Mouse (Mus musculus) T-helper 1 cell (primary cell): ENCODE measurements around the gene Ammecr1.

Source experiments
- in situ Hi-C: fragments of 300-600 bp; cut with MboI, MseI; formaldehyde crosslinking; loops from one replicate; pipeline ENCODE4 v1.15.1; 2025; ENCODE audit warnings: high pct_unique_total_duplicates

Ammecr1 gene

DNA sequence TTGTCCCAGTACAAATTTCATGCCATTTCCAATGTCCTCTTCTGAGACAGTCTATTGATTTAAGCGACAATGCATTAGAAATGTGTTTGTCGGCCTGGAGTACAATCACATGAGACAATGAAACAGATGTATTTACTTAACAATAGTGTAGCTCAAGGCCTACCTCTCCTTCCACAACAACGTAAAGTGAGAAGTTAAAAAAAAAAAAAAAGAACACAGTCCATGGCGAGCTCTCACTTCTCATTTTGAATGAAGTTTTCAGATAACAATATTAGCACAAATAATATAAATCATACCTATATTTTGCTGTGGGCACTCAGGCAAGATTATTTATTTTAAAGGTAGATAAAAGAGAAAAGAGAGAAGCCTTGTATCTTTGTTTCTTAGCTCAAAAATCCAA lies 49.8 kb downstream of the Ammecr1 start:
- in situ Hi-C loops, result no loop called here

DNA sequence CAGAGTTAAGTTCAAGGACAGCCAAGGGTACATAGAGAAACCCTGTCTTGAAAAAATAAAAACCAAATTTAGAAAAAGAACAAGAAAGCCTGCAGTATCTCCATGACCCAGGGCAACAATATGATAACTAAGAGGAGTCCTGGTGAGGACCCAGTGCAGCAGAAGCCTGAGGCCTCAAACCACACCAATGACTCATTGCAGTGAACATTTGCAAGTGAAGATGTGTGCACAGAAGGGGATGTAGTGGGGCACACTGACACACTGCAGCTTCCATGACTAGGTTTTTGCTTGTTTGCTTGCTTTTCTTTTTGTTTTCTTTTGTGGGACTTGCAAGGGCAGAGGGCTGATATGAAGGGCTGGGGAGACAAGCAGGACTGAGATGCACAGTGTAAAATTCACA lies 52.3 kb downstream of the Ammecr1 start:
- in situ Hi-C loops, result no loop called here

DNA sequence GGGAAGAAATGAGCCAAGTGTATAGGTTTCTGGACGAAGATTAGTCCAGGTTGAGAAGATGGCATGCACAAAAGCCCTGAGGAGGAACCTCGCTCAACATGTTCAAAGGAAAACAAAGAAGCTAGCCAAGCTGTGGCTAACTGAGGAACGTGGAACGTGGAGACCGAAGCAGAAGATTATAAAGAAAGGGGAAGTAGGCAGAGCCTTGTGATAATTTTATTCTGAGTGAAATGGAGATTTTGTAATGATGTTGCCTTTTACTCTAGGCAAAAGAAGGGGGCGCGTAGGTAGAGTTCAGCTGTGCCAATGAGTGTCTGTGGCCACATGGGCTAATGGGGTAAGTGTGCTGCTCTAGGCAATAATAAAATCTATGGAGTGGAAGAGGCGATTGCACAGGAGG lies 62.7 kb downstream of the Ammecr1 start:
- in situ Hi-C loops, result no loop called here

DNA sequence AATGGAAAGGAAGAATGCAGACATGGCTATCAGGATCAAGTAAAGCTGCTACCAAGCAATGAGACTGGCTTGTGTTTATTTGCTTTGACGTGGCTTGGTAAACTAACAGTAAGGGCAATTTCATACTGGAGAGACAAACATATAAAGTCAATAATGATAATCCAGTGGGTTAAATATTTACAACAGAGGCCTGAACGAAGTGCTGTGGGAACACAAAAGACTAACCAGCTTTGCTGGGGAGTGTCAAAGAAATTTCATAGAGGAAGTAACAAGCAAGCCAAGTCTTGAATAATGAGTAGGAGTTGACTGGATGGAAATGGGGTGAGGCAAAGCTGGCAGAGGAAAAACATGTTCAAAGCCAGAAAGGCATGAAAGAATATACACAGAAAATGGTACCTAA lies 63.9 kb downstream of the Ammecr1 start:
- in situ Hi-C loops, result no loop called here

DNA sequence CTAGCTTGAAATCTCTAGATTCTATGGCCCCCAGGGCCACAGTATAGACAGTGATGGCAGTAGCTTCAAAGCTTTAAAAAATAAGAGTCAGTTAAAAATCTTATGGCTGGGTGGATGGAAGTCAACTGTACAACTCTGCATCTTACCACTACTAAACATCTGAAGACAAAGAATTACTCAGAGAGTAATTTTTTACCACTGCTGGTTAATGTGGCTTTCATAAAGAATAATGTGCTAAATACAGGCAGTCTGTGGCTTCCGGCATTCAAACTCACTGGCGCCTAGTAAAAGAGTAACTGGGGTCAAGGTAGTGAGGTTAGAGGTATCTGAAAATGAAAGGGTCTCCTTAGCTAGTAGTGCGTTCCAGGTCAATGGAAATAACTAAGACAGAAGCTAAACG lies 64.6 kb downstream of the Ammecr1 start:
- in situ Hi-C loops, result no loop called here

DNA sequence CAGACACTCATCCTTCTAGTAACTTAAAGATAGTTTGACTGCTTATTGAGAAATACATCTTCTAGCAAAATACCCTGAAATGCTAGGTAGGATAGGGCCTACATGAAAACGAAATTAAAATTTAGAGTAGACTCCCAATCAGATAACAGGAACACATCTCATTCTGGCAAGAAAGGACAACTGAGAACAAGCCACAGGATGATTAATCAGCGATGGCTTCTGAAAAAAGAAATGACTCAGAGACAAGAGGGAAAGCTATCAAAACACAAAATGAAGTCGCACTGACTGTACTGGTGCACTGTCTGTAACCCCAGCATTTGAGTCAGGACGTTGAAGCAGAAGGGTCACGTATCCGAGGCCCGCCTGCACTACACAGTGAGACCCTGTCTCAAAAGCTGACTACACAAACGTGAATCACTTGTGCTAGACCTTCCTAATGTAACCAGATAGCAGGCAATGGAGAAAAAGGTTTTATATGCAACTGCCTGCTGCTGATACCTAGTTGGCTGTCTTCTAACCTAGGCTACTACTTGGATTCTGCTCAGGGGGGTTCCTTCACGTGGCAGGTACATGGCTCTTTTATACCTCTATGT lies 68.1 kb downstream of the Ammecr1 start:
- in situ Hi-C loops, result no loop called here

DNA sequence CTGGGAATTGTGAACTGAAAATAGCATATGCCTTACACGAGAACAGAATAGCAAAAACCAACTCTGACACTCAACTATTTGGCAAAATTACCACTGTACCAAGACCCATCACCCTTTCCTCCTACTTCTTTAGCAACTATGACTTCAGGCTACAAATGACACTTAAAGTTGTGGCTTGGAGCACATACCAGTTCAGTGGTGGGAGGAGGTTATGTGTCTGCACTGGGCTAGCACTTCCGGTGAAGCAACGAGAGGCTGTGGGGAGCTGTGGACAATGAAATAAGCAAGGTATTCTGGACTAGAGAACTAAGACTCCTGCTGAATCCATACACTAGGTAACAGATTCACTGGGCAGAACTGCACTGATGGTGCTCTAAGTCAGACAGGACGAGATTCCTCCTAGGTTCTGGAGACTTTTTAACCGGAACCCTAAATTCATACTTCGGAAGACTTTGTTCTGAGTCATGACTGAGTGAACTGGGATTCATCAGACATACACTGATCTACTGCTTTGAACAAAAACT lies 69.0 kb downstream of the Ammecr1 start:
- in situ Hi-C loops, result no loop called here

DNA sequence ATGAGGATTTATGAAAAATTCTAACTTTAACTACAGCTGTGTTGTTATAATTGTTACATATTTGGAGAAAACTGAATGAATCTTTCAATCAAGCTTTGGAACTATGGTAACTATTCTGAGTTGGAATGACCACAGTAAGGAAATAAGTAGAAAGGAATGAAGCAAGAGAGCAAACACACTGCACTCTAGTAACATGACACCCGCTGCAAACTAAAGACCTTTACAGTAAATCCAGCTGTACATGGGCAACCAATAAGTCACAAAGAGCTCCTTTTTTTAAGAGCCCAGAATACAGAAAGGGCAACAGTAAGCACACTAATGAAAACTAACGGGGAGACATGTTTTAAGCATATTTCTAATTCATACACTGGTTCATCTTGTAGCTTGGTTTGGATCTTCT lies 71.2 kb downstream of the Ammecr1 start:
- in situ Hi-C loops, result no loop called here

DNA sequence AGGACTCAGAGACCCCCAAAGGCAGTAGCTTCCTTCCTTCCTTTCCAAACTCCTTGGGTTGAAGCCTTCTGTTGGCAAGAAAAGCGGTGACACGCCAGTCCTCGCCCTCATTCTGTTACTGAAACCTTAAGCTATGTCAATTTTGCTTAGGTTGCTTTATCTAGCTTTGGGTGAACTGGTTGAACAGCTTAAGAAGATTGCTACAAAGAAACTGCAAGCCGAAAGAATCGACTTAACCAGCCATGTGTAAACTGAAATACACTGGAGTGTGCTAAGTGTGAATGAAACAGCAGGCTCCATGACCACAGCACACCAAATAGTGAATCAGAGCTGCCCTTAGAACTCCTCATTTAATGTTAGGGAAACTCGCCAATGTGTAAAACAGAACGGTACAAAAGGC lies 80.6 kb downstream of the Ammecr1 start:
- in situ Hi-C loops, result no loop called here

DNA sequence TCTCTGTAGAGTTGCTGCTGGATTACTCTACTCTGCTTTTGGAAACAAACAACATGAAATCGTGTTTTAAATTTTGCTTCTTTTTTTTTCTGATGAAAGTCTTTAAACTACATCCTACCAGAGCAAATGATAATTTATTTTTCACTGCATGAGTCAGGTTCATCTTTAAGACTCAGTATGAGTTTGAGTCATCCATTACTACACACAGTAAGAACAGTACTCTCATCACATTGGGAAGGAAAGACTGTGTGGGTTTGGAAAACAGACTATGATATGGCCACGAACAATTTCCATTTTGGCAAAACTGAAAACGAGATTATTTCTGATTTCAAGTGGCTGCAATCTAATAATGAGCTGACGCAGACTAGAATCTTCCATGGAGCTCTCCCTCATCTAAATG lies 82.9 kb downstream of the Ammecr1 start:
- in situ Hi-C loops, result no loop called here

DNA sequence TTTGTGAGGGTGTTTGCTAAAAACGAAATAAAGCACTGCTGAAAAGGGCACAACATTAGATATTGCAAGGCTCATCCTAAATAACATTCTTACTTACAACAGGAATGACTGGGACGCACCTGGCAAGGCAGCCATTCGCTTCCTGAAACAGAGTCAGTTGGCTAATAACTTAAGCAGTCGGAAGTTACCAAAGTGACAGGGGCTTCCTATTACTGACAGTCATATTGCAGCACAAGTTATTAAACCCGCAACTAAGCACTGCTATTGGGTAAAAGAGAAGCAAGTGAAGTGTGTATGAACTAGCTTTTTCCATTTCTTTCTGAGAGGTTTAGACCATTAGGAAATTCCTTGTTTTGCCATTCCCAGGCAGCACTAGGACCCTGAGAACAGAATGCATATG lies 84.3 kb downstream of the Ammecr1 start:
- in situ Hi-C loops, result no loop called here

DNA sequence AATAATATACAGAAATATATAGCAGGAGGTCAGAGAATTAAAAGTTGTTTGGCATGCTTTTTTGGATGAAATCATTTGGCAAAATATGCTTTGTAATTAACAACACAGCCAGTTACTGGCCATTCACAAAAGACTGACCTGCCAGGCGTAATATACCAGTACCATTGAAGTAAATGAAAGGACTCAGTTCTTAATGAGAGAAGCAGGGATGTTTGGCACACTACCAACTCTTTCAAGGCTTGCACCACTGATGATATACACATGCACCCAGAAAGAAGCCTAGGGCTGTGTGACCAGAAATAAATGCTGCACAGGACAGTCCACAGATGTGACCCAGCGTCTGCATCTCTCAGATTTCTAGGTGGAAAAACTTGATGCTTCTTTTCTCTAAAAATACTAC lies 96.7 kb downstream of the Ammecr1 start:
- in situ Hi-C loops, result no loop called here

DNA sequence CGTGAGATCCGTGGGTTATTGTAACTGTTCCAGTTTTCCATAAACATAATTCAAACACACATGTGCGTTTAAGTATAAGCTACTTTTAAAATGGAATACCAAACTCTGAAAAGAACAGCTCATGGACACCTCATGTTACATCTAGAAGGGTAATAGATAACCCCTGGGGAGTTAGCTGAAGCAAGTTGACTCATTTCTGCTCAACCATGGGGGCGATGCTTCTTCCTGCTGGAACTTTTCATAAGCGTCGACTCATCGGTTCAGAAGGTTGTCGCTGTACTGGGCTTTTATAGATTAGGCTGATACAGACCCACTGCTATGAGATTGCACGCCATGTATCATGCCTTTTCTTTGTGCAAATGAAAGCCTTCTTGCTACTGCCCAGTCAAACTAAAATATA lies 118.5 kb downstream of the Ammecr1 start:
- in situ Hi-C loops, result no loop called here

DNA sequence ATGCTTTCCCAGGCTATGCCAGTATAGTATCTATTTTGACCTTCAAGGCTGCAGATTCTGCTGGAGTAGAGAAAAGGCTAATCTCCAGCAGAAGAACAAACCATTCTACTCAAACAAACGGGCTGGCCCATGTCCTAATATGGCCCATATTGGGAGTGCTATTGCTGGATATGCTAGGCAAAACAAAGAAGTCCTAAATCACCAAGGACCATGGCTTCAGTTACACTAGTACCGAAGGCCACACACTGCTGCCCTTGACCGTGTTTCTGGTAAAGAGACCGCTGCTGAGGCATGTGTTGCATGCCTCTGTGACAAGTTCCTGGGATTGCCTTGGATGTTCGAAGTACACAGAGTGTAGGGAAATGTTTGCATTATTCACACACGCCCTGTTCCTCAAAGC lies 120.3 kb downstream of the Ammecr1 start:
- in situ Hi-C loops, result no loop called here

DNA sequence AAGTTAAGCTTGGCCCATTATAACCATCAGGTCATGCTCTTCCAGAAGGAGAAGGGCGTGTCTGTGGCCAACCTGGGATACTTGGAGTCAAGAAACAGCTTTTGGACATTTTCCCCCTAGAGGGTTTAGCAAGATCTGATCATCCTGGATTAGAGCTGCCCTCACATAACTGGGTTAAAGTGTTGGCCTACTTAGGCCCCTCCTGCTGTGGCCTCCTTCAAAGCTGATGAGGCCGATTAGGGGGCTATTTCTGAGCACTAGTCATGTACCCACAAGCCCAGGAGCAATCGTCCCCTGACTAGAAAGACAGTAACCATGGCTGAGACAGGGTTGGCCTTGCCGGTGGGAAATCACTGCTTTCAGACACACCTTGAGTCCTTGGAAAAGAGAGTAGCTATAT lies 124.6 kb downstream of the Ammecr1 start:
- in situ Hi-C loops, result no loop called here

DNA sequence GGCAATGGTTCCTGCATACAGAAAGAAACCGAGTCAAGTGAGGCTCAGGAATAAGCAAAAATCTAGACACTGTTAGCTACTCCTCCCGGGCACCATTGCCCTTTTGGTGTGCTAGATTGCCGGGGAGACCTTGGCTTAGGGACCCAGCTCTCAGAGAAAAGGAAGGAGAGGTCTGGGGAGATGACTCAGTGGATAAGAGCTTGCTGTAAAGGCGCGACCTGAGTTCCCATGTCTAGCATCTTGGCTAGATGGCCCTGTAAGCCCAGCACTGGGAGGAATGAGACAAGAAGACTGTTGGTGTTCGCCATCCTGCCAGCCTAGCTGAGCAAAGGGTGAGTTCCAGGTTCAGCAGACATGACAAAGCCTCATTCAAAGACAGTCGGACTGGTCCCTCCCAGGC lies 127.1 kb downstream of the Ammecr1 start:
- in situ Hi-C loops, result no loop called here

DNA sequence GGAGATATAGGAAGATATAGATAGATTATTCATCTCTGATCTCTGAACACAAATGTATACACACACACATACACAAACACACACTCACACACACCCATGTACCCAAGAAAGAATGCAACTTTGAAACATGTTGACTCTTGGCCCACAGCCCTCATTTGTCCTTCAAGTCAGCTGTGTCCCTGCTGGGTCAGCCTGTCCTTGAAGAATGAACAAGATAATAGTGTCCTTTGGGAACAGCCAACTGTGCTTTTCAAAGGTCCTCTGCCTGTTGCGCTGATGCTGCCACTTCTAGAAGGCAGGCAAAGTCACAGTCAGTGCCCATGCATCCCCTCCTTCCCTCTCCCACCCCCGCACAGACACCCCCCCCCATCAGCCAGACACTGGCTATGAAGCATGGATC lies 127.7 kb downstream of the Ammecr1 start:
- in situ Hi-C loops, result no loop called here

DNA sequence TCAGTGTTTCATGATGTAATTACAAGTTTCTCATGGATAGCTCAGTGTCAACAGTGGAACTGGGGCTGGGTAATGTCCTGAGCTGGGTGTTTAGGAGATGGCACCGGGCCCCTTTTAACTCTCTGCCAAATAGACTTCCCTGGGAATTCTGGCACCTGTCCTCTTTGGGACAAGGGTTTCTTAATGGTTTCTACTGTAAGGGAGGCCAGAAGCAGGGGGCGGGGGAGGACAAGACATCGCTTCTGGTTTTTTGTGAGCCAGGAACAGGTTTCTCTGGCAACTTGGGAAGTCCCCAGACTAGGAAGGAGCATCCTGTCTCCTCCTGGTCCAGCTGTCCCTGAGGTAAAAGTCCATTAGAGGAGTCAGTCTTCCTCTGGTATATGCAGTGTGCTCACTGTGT lies 129.2 kb downstream of the Ammecr1 start:
- in situ Hi-C loops, result no loop called here

DNA sequence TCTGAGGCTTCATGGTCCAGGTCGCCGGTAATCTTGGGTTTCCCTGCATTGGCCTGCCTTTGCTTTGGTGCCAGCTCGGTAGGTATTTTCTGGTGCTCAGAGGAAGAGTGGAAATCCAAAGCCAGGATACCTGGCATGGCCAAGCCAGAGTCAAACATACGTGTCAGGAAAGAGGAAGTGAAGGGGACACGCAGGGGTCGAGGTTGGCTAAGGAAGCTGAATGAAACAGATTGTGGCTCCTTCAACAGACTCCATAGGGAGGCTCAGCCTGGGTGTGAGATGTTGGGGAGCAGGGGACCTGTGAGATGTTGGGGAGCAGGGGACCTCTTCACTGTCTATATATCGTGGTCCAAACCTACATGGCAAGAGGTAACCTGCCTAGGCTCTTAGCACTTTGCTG lies 130.1 kb downstream of the Ammecr1 start:
- in situ Hi-C loops, result no loop called here

DNA sequence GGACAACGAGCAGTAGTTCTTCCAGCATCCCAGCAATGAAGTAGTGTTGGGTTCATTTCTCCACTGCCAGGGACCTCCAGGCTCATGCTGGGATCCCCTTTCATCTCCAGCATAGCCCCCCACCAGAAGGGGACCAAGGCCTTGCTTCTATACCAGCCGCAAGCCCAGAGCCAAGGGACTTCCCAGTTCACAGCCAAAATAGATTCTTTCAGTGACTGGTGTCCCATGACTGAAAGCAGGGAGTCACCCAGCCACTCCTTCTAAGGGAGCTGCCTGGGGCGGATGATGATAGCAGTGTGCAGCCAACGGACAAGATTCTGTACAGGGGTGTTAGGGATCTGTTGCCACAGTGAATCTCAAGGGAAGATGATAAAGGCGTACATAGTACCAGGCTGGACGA lies 131.7 kb downstream of the Ammecr1 start:
- in situ Hi-C loops, result no loop called here

DNA sequence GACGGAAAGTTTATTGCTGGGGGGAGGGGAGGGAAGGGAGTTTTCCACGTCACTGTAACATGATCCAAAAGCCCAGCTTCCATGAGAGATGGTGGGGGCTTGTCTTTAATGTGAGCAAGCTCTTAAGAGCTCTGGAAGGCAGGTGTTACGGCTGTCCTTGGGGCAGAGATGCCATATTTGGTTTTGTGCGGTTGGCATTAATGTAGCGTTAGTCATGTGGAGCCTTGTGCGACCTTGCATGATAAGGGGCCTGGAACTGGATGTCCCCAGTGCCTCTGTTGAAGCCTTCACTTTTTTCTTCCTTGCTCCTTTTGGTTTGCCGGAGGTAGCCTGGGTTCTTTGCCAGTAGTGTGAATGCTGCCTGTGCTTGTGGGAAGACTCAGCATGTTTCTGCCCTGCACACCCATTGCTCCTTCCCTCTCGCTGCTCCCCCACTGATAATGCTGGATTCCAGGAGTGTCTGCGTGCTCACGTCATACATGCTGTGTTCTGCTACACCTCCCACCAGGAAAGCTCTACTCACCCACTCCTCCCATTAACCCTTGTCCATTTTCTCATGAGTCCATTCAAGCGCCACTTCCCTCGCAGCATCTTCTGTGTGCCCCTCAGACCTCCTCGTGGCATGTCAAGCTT lies 133.2 kb downstream of the Ammecr1 start:
- in situ Hi-C loops, result no loop called here

DNA sequence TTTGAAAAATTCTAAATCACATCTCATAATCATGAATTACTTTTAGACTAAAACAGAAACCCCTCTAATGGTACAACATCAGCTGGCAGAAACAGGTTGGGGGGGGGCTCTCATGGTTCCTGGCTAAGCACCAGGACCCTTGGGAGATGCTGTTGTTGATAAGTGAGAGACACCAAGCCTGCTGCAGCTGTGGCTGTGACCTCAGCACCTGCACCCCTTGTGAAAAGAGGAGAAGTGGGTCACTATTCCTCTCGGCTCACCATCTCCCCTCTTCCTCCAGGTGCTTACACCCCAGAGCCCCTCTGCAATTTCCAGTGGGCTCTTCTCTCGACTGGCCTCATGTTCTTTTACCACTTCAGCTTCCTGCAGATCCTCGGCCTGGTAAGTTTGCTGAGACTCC lies 134.3 kb downstream of the Ammecr1 start:
- in situ Hi-C loops, result no loop called here

DNA sequence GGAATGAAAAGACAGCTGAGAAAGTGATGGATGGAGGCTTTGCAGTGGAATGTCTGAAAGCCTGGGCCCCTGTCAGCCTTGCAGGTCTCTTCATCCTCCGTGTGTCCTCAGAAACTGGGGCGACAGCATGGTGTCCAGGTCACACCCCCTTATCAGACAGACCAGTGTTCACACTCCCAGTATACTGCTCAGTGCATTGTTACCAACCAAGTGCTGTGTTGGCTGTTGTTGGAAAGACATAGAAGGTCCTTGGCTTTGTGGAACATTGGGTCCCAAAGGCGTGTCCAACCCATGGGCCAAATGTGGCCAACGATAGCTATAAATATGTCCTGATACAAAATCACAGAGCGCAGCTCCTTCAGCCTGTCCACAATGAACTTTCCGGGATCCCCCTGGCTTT lies 136.0 kb downstream of the Ammecr1 start:
- in situ Hi-C loops, result no loop called here
